Mouse (Mus musculus): ENCODE results near the gene Hcst. TPM values are rescaled to one million over a fixed set of nuclear protein-coding genes. Genes with fewer than 3 reads are reported as not detected.

Hcst gene
- polyA plus RNA-seq, 1 experiment: 1.7 TPM

GRCm38 (mm10) chr7:30453766-30454165 is 34.1 kb upstream of the Hcst start:
- Histone ChIP-seq H3K4me3 (ENCODE audit: insufficient read depth, low read length) (no peak overlapping the region), H3K4me1 (ENCODE audit: control insufficient read depth, insufficient read depth, low read length) (no peaks in the 10 kb centered on the region)

GRCm38 (mm10) chr7:30453327-30453726 is 33.7 kb upstream of the Hcst start:
- Histone ChIP-seq H3K4me1 (ENCODE audit: control insufficient read depth, insufficient read depth, low read length) (no peaks in the 10 kb centered on the region), H3K4me3 (ENCODE audit: insufficient read depth, low read length) (no peak overlapping the region), H3K27ac (ENCODE audit: insufficient read depth, low read length) (no peak overlapping the region)
- TF ChIP-seq POLR2A (IDR thresholded peaks at IDR 0.05; ENCODE audit: extremely low read depth, insufficient read depth, low read length) (no peak), CTCF (IDR thresholded peaks at IDR 0.05; ENCODE audit: extremely low read depth, insufficient read depth, low read length) (no peak)

More at GRCm38 (mm10) chr7:30453766-30454165, 34.1 kb upstream of the Hcst start:
- H3K27ac ChIP-seq (ENCODE audit: insufficient read depth, low read length): no peak overlapping the region
- no peak for TF ChIP-seq POLR2A (IDR thresholded peaks at IDR 0.05; ENCODE audit: extremely low read depth, insufficient read depth, low read length)
- no peak for TF ChIP-seq CTCF (IDR thresholded peaks at IDR 0.05; ENCODE audit: extremely low read depth, insufficient read depth, low read length)

DNA sequence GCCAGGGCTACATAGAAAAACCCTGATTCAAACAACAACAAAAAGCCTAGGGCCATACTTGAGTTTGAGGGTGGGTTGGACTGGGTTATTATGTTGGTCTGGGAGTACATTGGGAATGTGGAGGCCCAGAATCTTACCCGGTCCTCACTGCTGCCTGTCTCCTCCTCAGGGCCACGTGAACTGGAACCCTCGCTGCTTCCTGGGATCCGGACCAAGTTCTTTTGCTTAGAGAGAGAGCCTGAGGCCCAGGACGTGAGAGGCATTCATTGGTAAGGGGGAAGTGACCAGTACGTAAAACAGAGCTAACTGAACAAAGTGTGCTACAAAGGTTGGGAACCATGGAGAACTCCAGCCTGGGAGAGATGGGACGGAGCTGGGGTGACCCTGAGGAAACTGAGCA is 30.6 kb upstream of the Hcst start:
- no peaks in the 10 kb centered on the region for H3K4me1 ChIP-seq (ENCODE audit: control insufficient read depth, insufficient read depth, low read length)
- no peak overlapping the region for H3K4me3 ChIP-seq (ENCODE audit: insufficient read depth, low read length)
- TF ChIP-seq CTCF (IDR thresholded peaks at IDR 0.05; ENCODE audit: extremely low read depth, insufficient read depth, low read length): no peak
- TF ChIP-seq POLR2A (IDR thresholded peaks at IDR 0.05; ENCODE audit: extremely low read depth, insufficient read depth, low read length): no peak
- 0 out of 2 replicates have a peak overlapping the region, but pooled peaks have one; percentile 34 for H3K27ac ChIP-seq (ENCODE audit: insufficient read depth, low read length)

DNA sequence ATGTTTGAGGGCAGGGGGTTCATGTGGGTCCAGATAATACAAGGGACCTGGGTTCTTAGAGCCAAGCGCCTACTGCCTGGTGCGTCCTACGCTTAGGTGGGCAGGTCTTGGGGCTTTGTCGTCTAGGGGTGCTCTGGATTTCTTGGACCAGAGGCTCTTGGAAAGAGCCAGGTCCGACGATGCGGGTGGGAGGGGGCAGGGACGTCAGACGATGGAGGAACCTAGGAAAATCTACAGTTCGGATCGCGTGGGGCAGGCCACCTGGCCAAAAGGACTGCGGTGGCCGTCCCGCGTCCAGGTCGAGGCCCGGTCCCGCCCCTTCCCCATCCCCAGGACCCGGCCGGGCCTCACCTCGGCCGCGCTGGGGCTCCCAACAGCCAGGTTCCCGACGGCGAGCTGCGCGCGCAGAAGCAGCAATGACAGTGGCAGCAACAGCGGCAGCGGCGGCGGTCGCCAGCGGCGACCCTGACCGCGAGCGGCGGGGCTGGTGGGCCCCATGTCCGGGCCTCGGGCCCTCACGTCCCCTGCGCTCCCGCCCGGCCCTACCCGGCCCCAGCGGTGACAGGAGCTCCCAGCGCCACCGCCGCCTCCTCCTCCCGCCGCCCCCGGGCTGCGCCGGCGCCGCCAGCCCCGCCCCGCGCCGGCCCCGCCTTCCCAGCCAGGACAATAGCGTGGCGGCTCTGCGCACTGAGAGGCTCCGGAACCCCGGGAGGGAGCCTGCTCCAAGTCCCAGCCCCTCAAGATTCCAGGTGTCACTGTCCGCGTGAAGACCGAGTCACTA is 25.5 kb upstream of the Hcst start, which contains the start of gene Aplp1:
Gene Aplp1 (minus strand): TSS at position 565 of the 781 bp plus-strand sequence.
- TF ChIP-seq CTCF (IDR thresholded peaks at IDR 0.05; ENCODE audit: extremely low read depth, insufficient read depth, low read length) (no peak), POLR2A (IDR thresholded peaks at IDR 0.05; ENCODE audit: extremely low read depth, insufficient read depth, low read length) (no peak)
- peak within 1 kb of the TSS; percentile 87 for H3K4me3 ChIP-seq (ENCODE audit: insufficient read depth, low read length)
- peak within 1 kb of the TSS; percentile 98 for H3K27ac ChIP-seq (ENCODE audit: insufficient read depth, low read length)
- no peaks in the 10 kb centered on the region for H3K4me1 ChIP-seq (ENCODE audit: control insufficient read depth, insufficient read depth, low read length)

GRCm38 (mm10) chr7:30444154-30444970 is 24.7 kb upstream of the Hcst start:
- Histone ChIP-seq H3K27ac (ENCODE audit: insufficient read depth, low read length) (peak overlapping the region; percentile 98), H3K4me1 (ENCODE audit: control insufficient read depth, insufficient read depth, low read length) (no peaks in the 10 kb centered on the region), H3K4me3 (ENCODE audit: insufficient read depth, low read length) (peak overlapping the region; percentile 87)
- TF ChIP-seq CTCF (IDR thresholded peaks at IDR 0.05; ENCODE audit: extremely low read depth, insufficient read depth, low read length) (no peak), POLR2A (IDR thresholded peaks at IDR 0.05; ENCODE audit: extremely low read depth, insufficient read depth, low read length) (peak; percentile 51; the same call in 1 of the 2 replicates)

GRCm38 (mm10) chr7:30443696-30444095 is 24.0 kb upstream of the Hcst start:
- H3K4me1 ChIP-seq (ENCODE audit: control insufficient read depth, insufficient read depth, low read length): no peaks in the 10 kb centered on the region
- no peak overlapping the region for H3K27ac ChIP-seq (ENCODE audit: insufficient read depth, low read length)
- TF ChIP-seq POLR2A (IDR thresholded peaks at IDR 0.05; ENCODE audit: extremely low read depth, insufficient read depth, low read length) (no peak), CTCF (IDR thresholded peaks at IDR 0.05; ENCODE audit: extremely low read depth, insufficient read depth, low read length) (no peak)
- peak overlapping the region; percentile 87 for H3K4me3 ChIP-seq (ENCODE audit: insufficient read depth, low read length)

DNA sequence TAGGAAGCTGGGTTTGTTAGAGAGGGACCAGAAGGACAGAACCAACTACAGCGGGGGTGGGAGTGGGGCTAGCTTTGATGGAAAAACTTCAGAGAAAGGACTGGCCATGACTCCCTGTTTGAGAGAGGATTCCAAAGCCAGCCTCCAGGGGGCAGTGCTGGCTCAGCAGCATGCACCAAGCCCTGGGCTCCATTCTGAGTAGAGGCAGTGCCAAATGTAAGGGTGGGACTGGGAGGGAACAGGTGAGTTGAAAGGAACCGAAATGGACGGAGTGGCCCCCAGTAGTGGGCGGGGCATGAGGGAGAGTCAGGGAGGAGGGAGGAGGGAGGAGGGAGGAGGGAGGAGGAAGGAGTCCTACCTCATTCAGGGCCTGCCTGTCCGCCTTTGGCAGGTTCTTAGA is 21.0 kb upstream of the Hcst start:
- Histone ChIP-seq H3K27ac (ENCODE audit: insufficient read depth, low read length) (no peak overlapping the region), H3K4me1 (ENCODE audit: control insufficient read depth, insufficient read depth, low read length) (no peaks in the 10 kb centered on the region), H3K4me3 (ENCODE audit: insufficient read depth, low read length) (no peak overlapping the region)
- peak; percentile 74 for TF ChIP-seq CTCF (IDR thresholded peaks at IDR 0.05; ENCODE audit: extremely low read depth, insufficient read depth, low read length)
- no peak for TF ChIP-seq POLR2A (IDR thresholded peaks at IDR 0.05; ENCODE audit: extremely low read depth, insufficient read depth, low read length)

DNA sequence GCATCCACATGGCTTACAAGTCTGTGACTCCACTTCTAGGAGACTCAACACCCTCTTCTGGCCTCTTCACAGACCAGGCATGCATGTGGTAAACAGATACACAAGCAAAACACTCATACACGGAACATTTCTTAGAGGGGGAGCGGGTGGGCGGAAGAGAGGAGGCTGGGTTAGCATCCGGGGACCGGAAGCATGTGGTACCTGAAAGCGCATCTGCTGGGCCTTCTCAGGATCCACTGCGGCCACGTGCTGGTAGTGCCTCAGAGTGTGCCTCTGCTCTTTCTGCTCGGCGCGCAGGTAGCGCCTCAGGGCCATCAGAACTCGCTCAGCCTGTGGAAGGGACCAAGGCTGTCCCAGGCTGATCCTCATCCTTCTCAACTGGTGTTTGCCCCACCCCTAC is 20.1 kb upstream of the Hcst start:
- Histone ChIP-seq H3K4me3 (ENCODE audit: insufficient read depth, low read length) (no peak overlapping the region), H3K4me1 (ENCODE audit: control insufficient read depth, insufficient read depth, low read length) (no peaks in the 10 kb centered on the region), H3K27ac (ENCODE audit: insufficient read depth, low read length) (no peak overlapping the region)
- TF ChIP-seq POLR2A (IDR thresholded peaks at IDR 0.05; ENCODE audit: extremely low read depth, insufficient read depth, low read length) (no peak), CTCF (IDR thresholded peaks at IDR 0.05; ENCODE audit: extremely low read depth, insufficient read depth, low read length) (no peak)

- Histone ChIP-seq H3K4me1 (ENCODE audit: control insufficient read depth, insufficient read depth, low read length) (no peaks in the 10 kb centered on the region), H3K4me3 (ENCODE audit: insufficient read depth, low read length) (no peak overlapping the region), H3K27ac (ENCODE audit: insufficient read depth, low read length) (no peak overlapping the region)
- TF ChIP-seq POLR2A (IDR thresholded peaks at IDR 0.05; ENCODE audit: extremely low read depth, insufficient read depth, low read length) (no peak), CTCF (IDR thresholded peaks at IDR 0.05; ENCODE audit: extremely low read depth, insufficient read depth, low read length) (no peak)
These were observed 17.2 kb upstream of the Hcst start for GRCm38 (mm10) chr7:30436879-30437278.

Data from cortical plate, adult 2 months (tissue).